27 mouse cellular contexts compared by ENCODE assay signal in the genomic region with DNA sequence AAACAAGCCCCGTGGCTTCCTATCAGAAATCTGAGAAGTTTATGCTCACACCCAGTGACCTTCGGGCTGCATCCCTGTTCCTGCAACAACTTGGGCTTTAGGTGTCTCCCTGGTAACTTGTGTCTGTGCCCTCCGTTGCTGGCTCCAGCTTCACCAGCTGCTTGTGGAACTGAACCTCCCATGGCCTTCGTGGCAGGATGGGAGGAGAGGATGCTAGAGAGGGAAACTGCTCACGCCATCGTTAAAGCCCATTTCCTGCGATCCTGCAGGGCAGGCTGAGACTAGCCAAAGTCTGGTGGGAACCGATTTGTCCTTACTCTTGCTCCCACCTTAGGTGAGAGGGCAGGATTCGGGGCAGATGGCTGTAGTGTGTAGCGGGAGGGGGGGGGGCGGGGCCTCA. TPM values are rescaled to one million over a fixed set of nuclear protein-coding genes. Genes with fewer than 3 reads are reported as not detected.
DNase-seq lines count a peak whose midpoint lies in the region; ATAC-seq and TF ChIP-seq lines count a peak whose summit lies in the region.
"Had no signal": no experiment of that assay in that cellular context is flagged by ENCODE, and none has a peak within 500 bp of the region (broad histone marks: within the 10 kb centered on the region; RNA-seq: fewer than 3 reads in every experiment).

No protein-coding gene starts in this region.

- H3K27ac ChIP-seq in embryonic facial prominence, embryonic 11.5 days (replicated peaks; ENCODE audit: low read depth, low read length): no peak overlapping the region
- no peak overlapping the region for H3K27ac ChIP-seq in embryonic facial prominence, embryonic 10.5 days (replicated peaks)
- H3K27ac ChIP-seq in midbrain, embryonic 11.5 days (ENCODE audit: low read depth, low read length): no peak overlapping the region
- H3K27ac ChIP-seq in midbrain, postnatal 0 days (ENCODE audit: low read depth, low read length): no peak overlapping the region
- peak overlapping the region; percentile 23; the same call in 1 of the 2 replicates for H3K27ac ChIP-seq in limb, embryonic 10.5 days
- H3K27ac ChIP-seq: embryonic facial prominence, embryonic 13.5 days; embryonic facial prominence, embryonic 15.5 days; forebrain, embryonic 10.5 days; forebrain, embryonic 12.5 days had no signal

- H3K36me3 ChIP-seq in embryonic facial prominence, embryonic 11.5 days (replicated peaks; ENCODE audit: control insufficient read depth, insufficient read depth, low read depth, low read length): no peaks in the 10 kb centered on the region
- peaks cover 14% of the 10 kb centered on the region for H3K36me3 ChIP-seq in embryonic facial prominence, embryonic 10.5 days (replicated peaks)
- no peaks in the 10 kb centered on the region for H3K36me3 ChIP-seq in midbrain, embryonic 11.5 days (ENCODE audit: control insufficient read depth, insufficient read depth, low read length)
- no peaks in the 10 kb centered on the region for H3K36me3 ChIP-seq in midbrain, postnatal 0 days (ENCODE audit: insufficient read depth, low read length)
- peaks cover 14% of the 10 kb centered on the region for H3K36me3 ChIP-seq in limb, embryonic 10.5 days
- H3K36me3 ChIP-seq: embryonic facial prominence, embryonic 15.5 days; forebrain, embryonic 12.5 days had no signal

- 0 out of 2 replicates have a peak, but pooled peaks have one; percentile 27 for ATAC-seq in embryonic facial prominence, embryonic 11.5 days (replicated peaks; ENCODE audit: insufficient number of reproducible peaks, low FRiP score, low TSS enrichment, low read depth)
- no peak for ATAC-seq in midbrain, embryonic 11.5 days (ENCODE audit: low FRiP score)
- ATAC-seq in midbrain, postnatal 0 days (ENCODE audit: low FRiP score): no peak
- ATAC-seq: activated CD4-positive, CD25-positive, alpha-beta regulatory T cell, adult 4 months; CD4-positive, CD25-positive, alpha-beta regulatory T cell, adult 4 months; forebrain, embryonic 14.5 days; forebrain, embryonic 16.5 days had no signal

- H3K4me3 ChIP-seq in embryonic facial prominence, embryonic 11.5 days (ENCODE audit: low read depth, low read length): no peak overlapping the region
- H3K4me3 ChIP-seq in embryonic facial prominence, embryonic 10.5 days: no peak overlapping the region
- H3K4me3 ChIP-seq in midbrain, embryonic 11.5 days (ENCODE audit: low read depth, low read length): no peak overlapping the region
- H3K4me3 ChIP-seq in midbrain, postnatal 0 days (ENCODE audit: low read depth, low read length): no peak overlapping the region
- no peak overlapping the region for H3K4me3 ChIP-seq in limb, embryonic 10.5 days
- H3K4me3 ChIP-seq: embryonic facial prominence, embryonic 13.5 days; embryonic facial prominence, embryonic 15.5 days; erythroblast, embryonic 14.5 days; forebrain, embryonic 10.5 days; forebrain, embryonic 12.5 days had no signal

- H3K4me1 ChIP-seq in embryonic facial prominence, embryonic 11.5 days (ENCODE audit: control insufficient read depth, insufficient read depth, low read length): no peaks in the 10 kb centered on the region
- H3K4me1 ChIP-seq in embryonic facial prominence, embryonic 10.5 days: peaks cover 22% of the 10 kb centered on the region
- H3K4me1 ChIP-seq in midbrain, embryonic 11.5 days (ENCODE audit: control insufficient read depth, insufficient read depth, low read length): peaks cover 11% of the 10 kb centered on the region
- H3K4me1 ChIP-seq in midbrain, postnatal 0 days (ENCODE audit: insufficient read depth, low read length): no peaks in the 10 kb centered on the region; the same call in 1 of the 2 replicates
- peaks cover 29% of the 10 kb centered on the region for H3K4me1 ChIP-seq in limb, embryonic 10.5 days

- DNase-seq in embryonic facial prominence, embryonic 11.5 days (ENCODE audit: low spot score): no peak
- no peak for DNase-seq in embryonic facial prominence, embryonic 10.5 days (ENCODE audit: low spot score)
- DNase-seq in midbrain, embryonic 11.5 days (ENCODE audit: low spot score, missing footprints): peak; percentile 61
- DNase-seq in midbrain, postnatal 0 days (ENCODE audit: low spot score): no peak
- no peak for DNase-seq in limb, embryonic 10.5 days (ENCODE audit: low spot score)
- no peak for DNase-seq in right cerebral cortex, postnatal 25 days
- DNase-seq: adrenal gland, adult 8-10 months; adrenal gland, postnatal 14 days; adrenal gland, postnatal 36 days; B cell, adult 2 months; cerebellum, adult 11-12 months; cerebellum, adult 2 months; cerebellum, adult 9-11 months; cerebellum, postnatal 14 days; cerebellum, postnatal 36 days; embryo, embryonic 11 days had no signal

- H3K27me3 ChIP-seq in embryonic facial prominence, embryonic 11.5 days (ENCODE audit: control insufficient read depth, insufficient read depth, low read length): peaks cover 4% of the 10 kb centered on the region; the same call in 1 of the 2 replicates
- H3K27me3 ChIP-seq in embryonic facial prominence, embryonic 10.5 days (replicated peaks; ENCODE audit: low read depth, poor library complexity, severe bottlenecking): peaks cover 29% of the 10 kb centered on the region
- H3K27me3 ChIP-seq in midbrain, embryonic 11.5 days (ENCODE audit: control insufficient read depth, insufficient read depth, low read length): peaks cover 12% of the 10 kb centered on the region
- H3K27me3 ChIP-seq in midbrain, postnatal 0 days (ENCODE audit: insufficient read depth, low read length): peaks cover 7% of the 10 kb centered on the region; the same call in 1 of the 2 replicates
- peaks cover 26% of the 10 kb centered on the region for H3K27me3 ChIP-seq in limb, embryonic 10.5 days (ENCODE audit: low read depth, poor library complexity, severe bottlenecking)
- H3K27me3 ChIP-seq: embryonic facial prominence, embryonic 15.5 days had no signal

- no peak overlapping the region for H3K4me2 ChIP-seq in embryonic facial prominence, embryonic 11.5 days (ENCODE audit: low read depth, low read length)
- no peak overlapping the region for H3K4me2 ChIP-seq in midbrain, embryonic 11.5 days
- H3K4me2 ChIP-seq in midbrain, postnatal 0 days (ENCODE audit: low read depth, low read length, poor library complexity, severe bottlenecking): no peak overlapping the region
- H3K4me2 ChIP-seq: embryonic facial prominence, embryonic 13.5 days; embryonic facial prominence, embryonic 15.5 days; forebrain, embryonic 12.5 days had no signal

- WGBS in embryonic facial prominence, embryonic 11.5 days: 66% methylated on average over 11 of the region's 11 CpGs
- 64% methylated on average over 11 of the region's 11 CpGs for WGBS in embryonic facial prominence, embryonic 10.5 days
- 76% methylated on average over 11 of the region's 11 CpGs for WGBS in midbrain, embryonic 11.5 days
- 75% methylated on average over 11 of the region's 11 CpGs for WGBS in midbrain, postnatal 0 days
- 62% methylated on average over 11 of the region's 11 CpGs for WGBS in limb, embryonic 10.5 days

- H3K9ac ChIP-seq in embryonic facial prominence, embryonic 11.5 days (replicated peaks; ENCODE audit: low read length): no peak overlapping the region
- no peak overlapping the region for H3K9ac ChIP-seq in midbrain, embryonic 11.5 days (ENCODE audit: low read length)
- H3K9ac ChIP-seq in midbrain, postnatal 0 days (replicated peaks; ENCODE audit: low read length, poor library complexity, severe bottlenecking): no peak overlapping the region
- H3K9ac ChIP-seq: embryonic facial prominence, embryonic 13.5 days; embryonic facial prominence, embryonic 15.5 days; forebrain, embryonic 12.5 days had no signal

- H3K9me3 ChIP-seq in embryonic facial prominence, embryonic 11.5 days (replicated peaks; ENCODE audit: control insufficient read depth, low read length): no peaks in the 10 kb centered on the region
- H3K9me3 ChIP-seq in embryonic facial prominence, embryonic 10.5 days: no peaks in the 10 kb centered on the region; the same call in 1 of the 2 replicates
- no peaks in the 10 kb centered on the region for H3K9me3 ChIP-seq in midbrain, embryonic 11.5 days (ENCODE audit: control insufficient read depth, low read length)
- no peaks in the 10 kb centered on the region for H3K9me3 ChIP-seq in midbrain, postnatal 0 days (ENCODE audit: low read length)
- no peaks in the 10 kb centered on the region for H3K9me3 ChIP-seq in limb, embryonic 10.5 days (replicated peaks)
- H3K9me3 ChIP-seq: embryonic facial prominence, embryonic 13.5 days; embryonic facial prominence, embryonic 15.5 days; forebrain, embryonic 10.5 days; forebrain, embryonic 12.5 days had no signal

- TF ChIP-seq CTCF in midbrain, postnatal 0 days (IDR thresholded peaks at IDR 0.05): no peak

RNA-seq across cellular contexts. Expression of gene Nxnl2, which starts 4.1 kb away (rescaled TPM):
- 0.91 and 1.7 TPM in 2 replicates for polyA plus RNA-seq in embryonic facial prominence, embryonic 11.5 days (2014; fragmentation: Nextera tagmentation; extraction: Ambion mirVana)
- 0.33 and 0.67 TPM in 2 replicates for polyA plus RNA-seq in embryonic facial prominence, embryonic 10.5 days (2016; fragmentation: Nextera tagmentation; extraction: Ambion mirVana)
- polyA plus RNA-seq in midbrain, embryonic 11.5 days (2014; fragmentation: Nextera tagmentation; extraction: Ambion mirVana): 0.29 and 0.51 TPM in 2 replicates
- 3.4 and 6.7 TPM in 2 replicates for total RNA-seq in midbrain, postnatal 0 days (2014; rRNA removed)
- 8.3 and 9.3 TPM in 2 replicates for polyA plus RNA-seq in midbrain, postnatal 0 days (2015; fragmentation: Nextera tagmentation; extraction: Ambion mirVana)
- polyA plus RNA-seq in limb, embryonic 10.5 days (2016; fragmentation: Nextera tagmentation; extraction: Ambion mirVana): 0.75 and 2.0 TPM in 2 replicates
- total RNA-seq: common myeloid progenitor, adult 5-6 weeks; MEL had no signal
- polyA plus RNA-seq: erythroblast, embryonic 14.5 days had no signal
